Mouse (Mus musculus): ENCODE results near the gene Mtx2. TPM values are rescaled to one million over a fixed set of nuclear protein-coding genes. Genes with fewer than 3 reads are reported as not detected.

The Mtx2 gene
- total RNA-seq, 2 experiments from 2014 or later: 47.4 to 54.9 TPM

GRCm38 (mm10) chr2:74907368-74908291, 82.0 kb downstream of the Mtx2 start:
- DNase-seq (ENCODE audit: low spot score in 2 of 2): no peak
- intact Hi-C loops (cut with DNase I): no loop called here

GRCm38 (mm10) chr2:74912031-74912430, 86.4 kb downstream of the Mtx2 start:
- intact Hi-C loops (cut with DNase I): no loop called here
- no peak for DNase-seq (ENCODE audit: low spot score in 2 of 2)

GRCm38 (mm10) chr2:74917880-74918537, 92.4 kb downstream of the Mtx2 start:
- intact Hi-C loops (cut with DNase I): no loop called here
- DNase-seq (ENCODE audit: low spot score in 2 of 2): no peak

- intact Hi-C loops (cut with DNase I): no loop called here
- DNase-seq (ENCODE audit: low spot score in 2 of 2): no peak
Observed at GRCm38 (mm10) chr2:74925968-74926814, 100.6 kb downstream of the Mtx2 start.

Other genes with a start within 250 kb of the Mtx2 start
- 10 to 100 TPM; 68.4 to 72.1 TPM for gene Lnpk, start 246.4 kb upstream of the Mtx2 start, total RNA-seq (2021)
- gene Evx2, start 166.2 kb upstream of the Mtx2 start, total RNA-seq (2021): not detected
- not detected for gene Hoxd13, start 157.5 kb upstream of the Mtx2 start, total RNA-seq (2021)
- gene Hoxd12, start 150.8 kb upstream of the Mtx2 start, total RNA-seq (2021): not detected
- gene Hoxd11, start 146.2 kb upstream of the Mtx2 start, total RNA-seq (2021): not detected
- not detected for gene Hoxd10, start 133.9 kb upstream of the Mtx2 start, total RNA-seq (2021)
- not detected for gene Hoxd9, start 128.1 kb upstream of the Mtx2 start, total RNA-seq (2021)
- not detected for gene Hoxd8, start 121.2 kb upstream of the Mtx2 start, total RNA-seq (2021)
- gene Hoxd3, start 113.9 kb upstream of the Mtx2 start, total RNA-seq (2021): not detected
- not detected for gene Hoxd4, start 113.9 kb upstream of the Mtx2 start, total RNA-seq (2021)
- gene Gm28230, start 99.1 kb upstream of the Mtx2 start, total RNA-seq (2021): not detected
- not detected for gene Hoxd1, start 62.8 kb upstream of the Mtx2 start, total RNA-seq (2021)

Data from left cerebral cortex, postnatal 14 days (tissue).